Mouse (Mus musculus): ENCODE results near the gene Stpg3.

The Stpg3 gene

GRCm38 (mm10) chr2:25237522-25237921 lies 23.1 kb upstream of the Stpg3 start:
- no peak for DNase-seq (ENCODE audit: extremely low read depth, insufficient read length, low spot score)

- no peak for DNase-seq (ENCODE audit: extremely low read depth, insufficient read length, low spot score)
These were observed 22.2 kb upstream of the Stpg3 start, which contains the start of gene Rnf224 for GRCm38 (mm10) chr2:25236614-25237013. Gene Rnf224 (minus strand): TSS chr2:25236787.

DNA sequence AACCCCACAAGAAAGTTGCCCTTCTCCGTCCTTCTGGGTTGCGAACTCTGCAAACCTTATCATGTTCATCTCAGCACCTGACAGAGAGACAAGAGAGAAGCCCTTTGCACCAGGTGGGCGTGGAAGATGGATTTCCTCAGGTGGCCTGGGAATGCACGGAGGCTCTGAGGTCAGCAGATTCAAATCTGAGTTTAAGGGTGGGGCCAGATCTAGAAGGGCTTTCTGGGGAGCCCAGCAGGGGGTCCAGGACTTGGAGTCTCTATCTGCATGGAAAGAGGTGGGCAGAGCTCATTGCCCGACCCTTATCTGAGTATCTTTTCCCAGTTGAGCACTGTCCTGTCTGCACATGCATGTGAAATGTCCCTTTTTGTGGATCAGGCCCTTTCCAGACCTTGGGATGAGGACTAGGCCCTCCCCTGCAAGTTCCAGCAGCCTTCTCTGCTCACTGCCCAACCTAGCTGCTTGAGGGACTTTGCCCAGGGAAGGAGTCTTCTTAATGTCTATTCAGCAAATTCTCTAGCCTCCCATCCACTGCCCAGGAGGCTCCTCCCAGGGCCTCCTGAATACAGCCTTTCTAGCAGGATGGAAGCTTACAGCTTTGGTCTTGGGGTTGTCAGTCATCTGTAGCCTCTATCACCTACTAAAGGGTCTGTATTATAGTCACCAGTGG lies 20.2 kb upstream of the Stpg3 start:
- DNase-seq (ENCODE audit: extremely low read depth, insufficient read length, low spot score), result no peak

DNA sequence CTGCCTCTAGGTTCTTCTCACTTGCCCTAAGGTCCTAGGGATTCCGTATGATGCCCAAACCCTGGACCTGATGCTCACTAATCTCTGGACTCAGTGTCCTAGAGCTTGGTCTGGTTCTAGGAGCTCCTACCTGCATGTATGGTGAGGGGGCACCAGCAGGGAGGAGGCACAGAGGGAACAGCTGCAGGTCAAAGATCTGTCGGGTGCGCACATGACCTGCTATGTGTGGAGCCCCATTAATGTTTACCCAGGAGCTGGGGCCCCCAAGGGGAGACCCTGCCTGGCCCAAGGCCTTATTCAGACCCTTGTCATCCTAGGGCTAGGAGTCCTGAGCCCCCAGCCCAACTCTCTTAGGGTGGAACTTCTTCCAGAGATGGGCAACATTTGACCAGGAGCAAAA lies 19.6 kb upstream of the Stpg3 start, which contains the start of gene Slc34a3:
Gene Slc34a3 (minus strand): TSS at position 315 of the 400 bp plus-strand sequence.
- DNase-seq (ENCODE audit: extremely low read depth, insufficient read length, low spot score), result no peak

DNA sequence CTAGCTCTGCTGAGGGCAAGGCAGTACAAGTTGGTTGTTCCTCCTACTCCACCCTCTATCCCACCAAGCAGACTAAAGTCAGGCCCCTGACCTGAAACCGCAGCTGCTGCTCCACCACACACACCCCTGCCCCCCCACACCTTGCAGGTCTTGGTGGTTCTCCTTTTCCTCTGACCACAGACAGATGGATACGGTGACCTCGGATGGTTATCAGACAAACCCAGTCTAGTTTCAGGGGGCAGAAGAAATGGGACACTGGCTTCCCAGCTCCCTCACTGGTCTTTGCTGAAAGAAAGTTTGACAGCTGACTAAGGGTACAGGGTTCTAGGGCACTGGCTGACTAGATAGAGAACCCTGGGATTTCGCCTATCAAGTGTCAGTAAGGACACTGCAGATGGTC lies 19.0 kb upstream of the Stpg3 start:
- DNase-seq (ENCODE audit: extremely low read depth, insufficient read length, low spot score), result no peak

- no peak for DNase-seq (ENCODE audit: extremely low read depth, insufficient read length, low spot score)
These were observed 16.6 kb upstream of the Stpg3 start for GRCm38 (mm10) chr2:25231038-25231437.

GRCm38 (mm10) chr2:25230581-25230980 lies 16.1 kb upstream of the Stpg3 start:
- no peak for DNase-seq (ENCODE audit: extremely low read depth, insufficient read length, low spot score)

DNA sequence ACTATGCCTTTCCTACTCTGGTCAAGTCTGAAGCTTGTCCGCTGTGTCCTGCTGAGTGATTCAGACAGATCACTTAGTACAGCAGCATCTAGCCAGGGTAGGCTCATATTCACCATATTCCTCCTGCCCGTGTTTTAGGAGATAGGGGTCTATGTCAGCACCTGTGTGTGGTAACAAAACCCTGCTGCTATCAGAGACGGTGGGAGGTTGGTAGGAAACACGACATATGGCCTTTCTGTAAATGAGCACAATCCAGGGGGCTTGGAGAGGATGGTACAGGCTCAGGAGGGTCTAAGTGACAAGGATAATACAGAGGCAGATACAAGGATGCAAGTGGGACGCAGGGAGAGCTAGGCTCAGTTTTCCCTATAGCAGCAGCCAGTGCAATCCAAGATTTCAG lies 15.1 kb upstream of the Stpg3 start:
- DNase-seq (ENCODE audit: extremely low read depth, insufficient read length, low spot score), result no peak

- no peak for DNase-seq (ENCODE audit: extremely low read depth, insufficient read length, low spot score)
These were observed 14.6 kb upstream of the Stpg3 start for GRCm38 (mm10) chr2:25228995-25229530.

- peak; percentile 78 for DNase-seq (ENCODE audit: extremely low read depth, insufficient read length, low spot score)
These were observed 14.0 kb upstream of the Stpg3 start for GRCm38 (mm10) chr2:25228431-25228889.

- no peak for DNase-seq (ENCODE audit: extremely low read depth, insufficient read length, low spot score)
These were observed 13.0 kb upstream of the Stpg3 start for GRCm38 (mm10) chr2:25227406-25227805.

GRCm38 (mm10) chr2:25226864-25227263 lies 12.4 kb upstream of the Stpg3 start:
- DNase-seq (ENCODE audit: extremely low read depth, insufficient read length, low spot score), result no peak

DNA sequence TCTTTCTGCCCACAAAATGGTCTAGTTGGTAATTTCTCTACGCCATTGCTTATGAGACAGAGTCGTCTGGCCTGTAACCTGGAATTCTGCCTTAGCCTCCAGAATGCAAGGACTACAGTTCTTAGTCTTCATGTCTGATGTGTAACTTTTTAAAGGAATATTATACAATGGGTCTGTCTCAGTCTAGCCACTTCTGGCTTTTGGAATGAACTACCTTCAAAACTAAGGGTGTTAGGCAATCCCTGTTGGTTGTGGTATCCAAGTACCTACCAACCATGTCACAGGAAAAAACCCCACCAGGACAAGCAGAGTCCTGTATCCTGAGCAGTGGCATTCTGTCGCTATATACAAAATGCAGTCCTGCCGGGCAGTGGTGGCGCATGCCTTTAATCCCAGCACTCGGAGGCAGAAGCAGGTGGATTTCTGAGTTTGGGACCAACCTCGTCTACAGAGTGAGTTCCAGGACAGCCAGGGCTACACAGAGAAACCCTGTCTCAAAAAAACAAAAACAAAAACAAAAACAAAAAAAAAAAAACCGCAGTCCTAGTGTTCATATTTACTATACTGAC lies 11.5 kb upstream of the Stpg3 start:
- no peak for DNase-seq (ENCODE audit: extremely low read depth, insufficient read length, low spot score)

DNA sequence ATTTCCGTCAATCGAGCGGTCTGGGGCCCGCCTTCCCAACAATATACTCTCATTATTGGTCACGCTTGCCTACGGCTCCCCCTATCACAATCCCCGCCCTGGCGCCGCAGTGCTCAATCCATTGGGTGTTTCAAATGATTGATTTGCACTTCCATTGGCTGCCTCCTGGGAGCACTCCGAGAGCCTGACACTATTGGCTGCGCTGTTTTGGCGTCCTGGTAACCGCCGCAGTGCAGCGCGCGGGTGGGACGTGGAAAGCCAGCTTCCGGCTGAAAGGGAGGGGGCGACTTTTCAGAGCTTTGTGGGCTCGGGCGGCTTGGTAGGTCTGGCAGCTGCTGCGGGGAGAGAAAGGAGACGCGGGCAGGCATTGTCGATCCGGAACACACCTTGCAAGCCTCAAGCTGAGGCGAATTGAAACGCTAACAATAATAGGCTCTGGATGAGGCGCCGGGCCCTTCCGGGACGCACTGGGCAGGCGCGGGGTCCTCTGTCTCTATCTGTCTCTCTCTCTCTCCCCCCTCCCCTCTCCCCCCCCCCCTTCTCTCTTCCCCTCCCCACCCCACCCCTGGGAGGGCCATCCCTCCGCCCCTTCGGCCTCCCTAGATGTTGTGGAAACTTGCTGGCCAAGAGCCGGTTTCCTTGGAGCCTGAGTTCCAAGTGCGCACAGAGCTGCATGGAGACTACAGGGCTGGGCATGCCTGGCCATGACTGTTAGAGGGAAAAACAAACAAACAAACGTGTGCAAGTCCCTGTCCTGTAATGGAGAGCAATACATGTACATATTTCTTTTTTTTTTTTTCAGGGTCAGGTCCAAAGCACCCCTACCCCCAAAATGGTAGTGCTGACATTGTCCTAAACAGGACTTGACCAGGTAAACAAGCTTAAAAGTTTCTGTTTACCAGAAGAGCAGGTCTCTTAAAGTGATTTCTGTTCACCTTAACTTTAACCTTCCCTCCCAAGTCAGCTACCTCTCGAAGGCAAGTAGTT lies 10.6 kb upstream of the Stpg3 start:
- peak; percentile 97 for DNase-seq (ENCODE audit: extremely low read depth, insufficient read length, low spot score)

- DNase-seq (ENCODE audit: extremely low read depth, insufficient read length, low spot score), result no peak
These were observed 10.0 kb upstream of the Stpg3 start, which contains the start of gene Tubb4b for GRCm38 (mm10) chr2:25224492-25224765. Gene Tubb4b (minus strand): TSS chr2:25224702.

DNA sequence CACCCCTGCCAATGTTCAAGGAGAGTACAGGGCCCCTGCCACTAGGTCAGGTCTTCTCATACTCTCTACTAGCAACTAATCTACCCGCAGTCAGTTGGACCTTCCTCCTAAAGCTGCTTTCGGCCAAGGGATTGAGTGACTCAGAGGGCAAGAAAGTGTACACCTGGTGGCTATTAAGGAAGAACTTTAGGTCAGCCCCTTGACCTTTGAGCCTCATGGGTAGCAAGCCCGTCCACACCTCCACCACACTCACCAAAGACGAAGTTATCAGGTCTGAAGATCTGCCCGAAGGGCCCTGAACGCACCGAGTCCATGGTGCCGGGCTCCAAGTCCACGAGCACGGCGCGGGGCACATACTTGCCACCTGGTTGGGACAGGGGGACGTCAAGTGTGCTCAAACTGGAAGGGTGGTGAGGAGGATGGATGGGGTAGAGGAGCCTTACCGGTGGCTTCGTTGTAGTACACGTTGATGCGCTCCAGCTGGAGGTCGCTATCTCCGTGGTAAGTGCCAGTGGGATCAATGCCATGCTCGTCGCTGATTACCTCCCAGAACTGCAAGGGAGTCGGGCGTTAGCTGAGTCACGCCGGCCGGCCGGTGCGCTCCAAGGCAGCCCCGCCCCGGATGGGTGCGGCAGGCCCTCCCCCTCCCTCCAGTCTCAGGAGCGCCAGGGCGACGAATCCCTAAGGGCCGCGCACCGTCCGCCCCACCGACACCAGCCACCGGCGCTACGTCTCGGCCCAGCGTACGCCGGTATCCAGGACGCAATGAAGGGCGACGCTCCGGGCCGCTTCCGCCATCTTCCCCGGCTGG lies 9.4 kb upstream of the Stpg3 start:
- DNase-seq (ENCODE audit: extremely low read depth, insufficient read length, low spot score), result peak; percentile 92

DNA sequence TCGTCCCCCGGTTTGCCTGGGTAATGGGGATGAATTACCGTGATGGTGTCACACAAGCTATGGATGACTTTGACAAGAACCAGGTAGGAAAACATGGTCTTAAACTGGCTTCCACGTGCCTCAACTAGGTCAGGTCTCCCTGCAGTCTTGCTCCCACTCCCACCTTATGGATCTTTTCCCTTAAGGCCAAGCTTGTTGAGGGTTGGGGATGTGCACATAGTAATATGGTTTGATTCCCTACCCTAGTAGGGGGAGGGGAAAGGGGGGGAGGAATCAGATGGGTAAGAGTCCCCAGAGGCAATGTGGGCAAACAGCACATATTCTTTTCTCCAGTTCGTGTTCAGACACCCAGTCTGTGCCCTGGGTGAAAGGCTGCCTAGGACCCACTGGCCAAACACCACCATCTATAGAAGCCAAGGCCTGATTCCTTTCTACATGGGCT lies 6.9 kb upstream of the Stpg3 start:
- peak; percentile 28 for DNase-seq (ENCODE audit: extremely low read depth, insufficient read length, low spot score)

- no peak for DNase-seq (ENCODE audit: extremely low read depth, insufficient read length, low spot score)
These were observed 4.0 kb upstream of the Stpg3 start, which contains the start of gene Fam166a for GRCm38 (mm10) chr2:25218445-25218844. Gene Fam166a (plus strand): TSS chr2:25218745.

GRCm38 (mm10) chr2:25217666-25218065 lies 3.2 kb upstream of the Stpg3 start:
- DNase-seq (ENCODE audit: extremely low read depth, insufficient read length, low spot score), result no peak

DNA sequence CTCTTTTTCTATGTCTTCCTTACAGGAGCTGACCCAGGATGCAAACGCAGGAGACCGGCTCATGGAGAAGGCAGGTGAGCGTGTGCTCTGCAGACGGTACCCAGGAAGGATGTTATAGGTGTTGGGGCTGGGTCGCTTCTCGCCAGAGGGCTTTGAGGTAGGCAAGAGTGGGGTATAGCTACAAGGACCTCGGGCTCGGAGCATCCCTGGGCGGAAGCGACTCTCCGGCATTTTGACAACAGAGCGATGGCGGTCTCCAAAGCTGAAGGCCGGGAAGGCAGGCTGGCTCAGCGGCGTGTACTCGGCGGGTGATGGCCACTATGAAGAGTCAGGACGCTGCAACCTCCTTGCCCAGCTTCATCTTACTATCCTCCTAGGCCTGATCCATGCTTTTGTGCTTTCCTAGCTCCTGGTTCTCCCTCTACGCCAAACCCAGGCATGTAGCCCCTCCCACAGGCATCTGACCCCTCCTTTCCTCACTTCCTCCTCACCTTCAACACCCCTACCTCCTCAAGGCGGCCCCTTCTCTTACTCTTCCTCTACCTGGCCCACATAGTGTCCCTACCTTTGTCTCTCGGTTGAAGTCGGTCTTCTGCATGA lies 1.1 kb downstream of the Stpg3 start:
- no peak for DNase-seq (ENCODE audit: extremely low read depth, insufficient read length, low spot score)
